Mouse (Mus musculus): Measurements from ENCODE around the gene Cpped1. TPM values are rescaled to one million over a fixed set of nuclear protein-coding genes. Genes with fewer than 3 reads are reported as not detected.

Gene Cpped1
- total and polyA plus RNA-seq, 2 experiments, result 29.9 to 32.2 TPM

GRCm38 (mm10) chr16:11757951-11758350, 151.3 kb downstream of the Cpped1 start:
- no peak for DNase-seq (ENCODE audit: extremely low read depth, low read depth, low spot score)
- H3K9ac ChIP-seq (ENCODE audit: low read depth, low read length), result no peak overlapping the region
- H3K27ac ChIP-seq (replicated peaks; ENCODE audit: insufficient read depth, low read depth, low read length), result no peak overlapping the region
- no peaks in the 10 kb centered on the region for H3K79me2 ChIP-seq (ENCODE audit: control insufficient read depth, insufficient read depth, low read length)
- TF ChIP-seq CTCF (IDR thresholded peaks at IDR 0.05; ENCODE audit: low read depth, low read length) (no peak), POLR2A (IDR thresholded peaks at IDR 0.05; ENCODE audit: extremely low read depth, insufficient read depth, low read length) (no peak)
- WGBS, result 89% methylated on average over 7 of the region's 7 CpGs
- 0 out of 2 replicates have a peak, but pooled peaks cover 2% of the 10 kb centered on the region for H3K36me3 ChIP-seq (ENCODE audit: control insufficient read depth, insufficient read depth, low read length)
- H3K4me3 ChIP-seq (ENCODE audit: insufficient read depth, low read depth, low read length), result no peak overlapping the region
- H3K27me3 ChIP-seq (ENCODE audit: control insufficient read depth, insufficient read depth, low read length), result no peaks in the 10 kb centered on the region
- no peaks in the 10 kb centered on the region for H3K4me1 ChIP-seq (ENCODE audit: control insufficient read depth, insufficient read depth, low read length)

- H3K27ac ChIP-seq (replicated peaks; ENCODE audit: insufficient read depth, low read depth, low read length), result no peak overlapping the region
- 97% methylated on average over 8 of the region's 8 CpGs for whole genome bisulfite sequencing
- TF ChIP-seq POLR2A (IDR thresholded peaks at IDR 0.05; ENCODE audit: extremely low read depth, insufficient read depth, low read length) (no peak), CTCF (IDR thresholded peaks at IDR 0.05; ENCODE audit: low read depth, low read length) (no peak)
- 0 out of 2 replicates have a peak, but pooled peaks cover 2% of the 10 kb centered on the region for H3K36me3 ChIP-seq (ENCODE audit: control insufficient read depth, insufficient read depth, low read length)
- H3K79me2 ChIP-seq (ENCODE audit: control insufficient read depth, insufficient read depth, low read length), result no peaks in the 10 kb centered on the region
- H3K27me3 ChIP-seq (ENCODE audit: control insufficient read depth, insufficient read depth, low read length), result no peaks in the 10 kb centered on the region
- DNase-seq (ENCODE audit: extremely low read depth, low read depth, low spot score), result no peak
- no peak overlapping the region for H3K4me3 ChIP-seq (ENCODE audit: insufficient read depth, low read depth, low read length)
- H3K9ac ChIP-seq (ENCODE audit: low read depth, low read length), result no peak overlapping the region
- no peaks in the 10 kb centered on the region for H3K4me1 ChIP-seq (ENCODE audit: control insufficient read depth, insufficient read depth, low read length)
These were observed 151.8 kb downstream of the Cpped1 start for GRCm38 (mm10) chr16:11757471-11757870.

DNA sequence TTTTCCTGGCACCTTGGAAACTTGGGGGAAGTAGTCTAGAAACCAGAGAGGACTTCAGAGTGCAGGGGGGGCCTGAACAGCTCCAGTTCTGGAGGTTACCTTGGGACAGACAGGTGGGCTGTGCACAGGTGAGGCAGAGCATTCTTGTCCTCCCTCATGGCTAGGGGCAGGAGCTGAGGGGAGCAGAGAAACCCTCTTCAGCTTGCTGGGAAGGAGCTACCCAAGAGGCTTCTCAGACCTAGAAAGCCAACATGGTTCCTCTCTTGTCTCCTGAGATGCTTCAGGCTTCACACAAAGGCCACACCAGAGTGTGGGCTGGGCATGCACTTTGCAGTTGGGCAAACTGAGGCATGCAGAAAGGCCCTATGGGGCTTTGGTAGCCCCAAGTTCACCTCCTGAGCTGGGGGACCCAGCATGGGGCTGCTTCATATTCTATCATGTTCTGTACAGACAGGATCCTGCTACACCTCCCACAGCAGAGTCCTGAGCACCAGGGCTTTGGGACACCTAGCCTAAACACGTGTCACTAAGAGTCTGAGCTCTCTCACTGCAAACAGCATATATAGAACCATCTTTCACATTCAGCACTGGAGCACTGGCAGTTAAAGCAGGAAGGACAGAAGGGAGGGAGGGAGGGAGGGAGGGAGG, 152.5 kb downstream of the Cpped1 start:
- no peak for DNase-seq (ENCODE audit: extremely low read depth, low read depth, low spot score)
- no peaks in the 10 kb centered on the region for H3K4me1 ChIP-seq (ENCODE audit: control insufficient read depth, insufficient read depth, low read length)
- WGBS, result 75% methylated on average over 1 of the region's 1 CpGs
- 0 out of 2 replicates have a peak, but pooled peaks cover 2% of the 10 kb centered on the region for H3K36me3 ChIP-seq (ENCODE audit: control insufficient read depth, insufficient read depth, low read length)
- no peak overlapping the region for H3K27ac ChIP-seq (replicated peaks; ENCODE audit: insufficient read depth, low read depth, low read length)
- no peak overlapping the region for H3K4me3 ChIP-seq (ENCODE audit: insufficient read depth, low read depth, low read length)
- no peaks in the 10 kb centered on the region for H3K27me3 ChIP-seq (ENCODE audit: control insufficient read depth, insufficient read depth, low read length)
- no peak overlapping the region for H3K9ac ChIP-seq (ENCODE audit: low read depth, low read length)
- no peak for TF ChIP-seq POLR2A (IDR thresholded peaks at IDR 0.05; ENCODE audit: extremely low read depth, insufficient read depth, low read length)
- no peaks in the 10 kb centered on the region for H3K79me2 ChIP-seq (ENCODE audit: control insufficient read depth, insufficient read depth, low read length)

- no peak overlapping the region for H3K4me3 ChIP-seq (ENCODE audit: insufficient read depth, low read depth, low read length)
- H3K36me3 ChIP-seq (ENCODE audit: control insufficient read depth, insufficient read depth, low read length), result 0 out of 2 replicates have a peak, but pooled peaks cover 2% of the 10 kb centered on the region
- DNase-seq (ENCODE audit: extremely low read depth, low read depth, low spot score), result no peak
- TF ChIP-seq POLR2A (IDR thresholded peaks at IDR 0.05; ENCODE audit: extremely low read depth, insufficient read depth, low read length) (no peak), CTCF (IDR thresholded peaks at IDR 0.05; ENCODE audit: low read depth, low read length) (no peak)
- H3K27ac ChIP-seq (replicated peaks; ENCODE audit: insufficient read depth, low read depth, low read length), result no peak overlapping the region
- H3K4me1 ChIP-seq (ENCODE audit: control insufficient read depth, insufficient read depth, low read length), result no peaks in the 10 kb centered on the region
- WGBS, result 84% methylated on average over 9 of the region's 9 CpGs
- no peaks in the 10 kb centered on the region for H3K27me3 ChIP-seq (ENCODE audit: control insufficient read depth, insufficient read depth, low read length)
- H3K9ac ChIP-seq (ENCODE audit: low read depth, low read length), result no peak overlapping the region
- H3K79me2 ChIP-seq (ENCODE audit: control insufficient read depth, insufficient read depth, low read length), result no peaks in the 10 kb centered on the region
These were observed 153.8 kb downstream of the Cpped1 start for GRCm38 (mm10) chr16:11755281-11756066.

GRCm38 (mm10) chr16:11754136-11754535, 155.1 kb downstream of the Cpped1 start:
- H3K79me2 ChIP-seq (ENCODE audit: control insufficient read depth, insufficient read depth, low read length), result no peaks in the 10 kb centered on the region
- H3K27me3 ChIP-seq (ENCODE audit: control insufficient read depth, insufficient read depth, low read length), result no peaks in the 10 kb centered on the region
- DNase-seq (ENCODE audit: extremely low read depth, low read depth, low spot score), result no peak
- no peak overlapping the region for H3K27ac ChIP-seq (replicated peaks; ENCODE audit: insufficient read depth, low read depth, low read length)
- H3K9ac ChIP-seq (ENCODE audit: low read depth, low read length), result no peak overlapping the region
- WGBS, result 94% methylated on average over 2 of the region's 2 CpGs
- no peak for TF ChIP-seq POLR2A (IDR thresholded peaks at IDR 0.05; ENCODE audit: extremely low read depth, insufficient read depth, low read length)
- TF ChIP-seq CTCF (IDR thresholded peaks at IDR 0.05; ENCODE audit: low read depth, low read length), result no peak
- H3K4me1 ChIP-seq (ENCODE audit: control insufficient read depth, insufficient read depth, low read length), result no peaks in the 10 kb centered on the region
- H3K4me3 ChIP-seq (ENCODE audit: insufficient read depth, low read depth, low read length), result no peak overlapping the region
- 0 out of 2 replicates have a peak, but pooled peaks cover 2% of the 10 kb centered on the region for H3K36me3 ChIP-seq (ENCODE audit: control insufficient read depth, insufficient read depth, low read length)

Other genes with a start within 250 kb of the Cpped1 start
- 0.13 and 0.74 TPM in 2 replicates for gene Shisa9, start 74.7 kb upstream of the Cpped1 start, total RNA-seq (2014; rRNA removed)
- 0.10 and 0.12 TPM in 2 replicates for gene Shisa9, start 74.7 kb upstream of the Cpped1 start, polyA plus RNA-seq (2012; rRNA removed)